Mouse (Mus musculus): ENCODE data around the gene Tent4b. TPM values are rescaled to one million over a fixed set of nuclear protein-coding genes. Genes with fewer than 3 reads are reported as not detected.
A peak's percentile ranks its signal among the peaks of the same experiment; 100 is the strongest.

The Tent4b gene
- polyA plus RNA-seq, 1 experiment from 2014 or later, result 11.0 TPM

- no peaks in the 10 kb centered on the region for H3K27me3 ChIP-seq
- H3K4me1 ChIP-seq (replicated peaks), result peaks cover 5% of the 10 kb centered on the region; the same call in 1 of the 2 replicates
- no peak overlapping the region for H3K4me3 ChIP-seq
- no peaks in the 10 kb centered on the region for H3K36me3 ChIP-seq
- H3K9ac ChIP-seq, result no peak overlapping the region
- H3K27ac ChIP-seq (replicated peaks), result no peak overlapping the region
- ATAC-seq (ENCODE audit: low FRiP score, low read depth), result no peak
- 66% methylated on average over 2 of the region's 2 CpGs for WGBS
- H3K9me3 ChIP-seq, result no peaks in the 10 kb centered on the region
- H3K4me2 ChIP-seq, result no peak overlapping the region
Measured at GRCm38 (mm10) chr8:88236666-88237065, 37.7 kb downstream of the Tent4b start.

DNA sequence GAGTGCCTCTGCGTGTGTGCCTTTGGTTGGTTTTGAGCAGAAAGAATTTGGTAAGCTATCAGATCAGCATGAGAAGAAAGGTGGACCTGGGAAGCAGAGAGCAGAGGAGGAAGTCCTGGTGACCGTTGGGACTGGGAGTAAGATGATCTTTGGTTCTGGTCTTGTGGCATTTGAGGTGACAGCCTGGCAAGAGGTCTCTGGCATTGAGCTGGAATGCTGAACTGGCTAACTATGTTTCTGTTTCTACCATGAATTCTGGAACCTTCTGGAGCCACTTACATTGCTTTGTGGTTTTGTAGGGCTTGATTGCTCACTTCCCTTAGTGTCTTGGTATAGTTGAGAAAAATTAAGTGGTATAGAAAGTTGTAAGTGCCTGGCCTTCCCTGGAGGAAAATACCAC is 38.6 kb downstream of the Tent4b start:
- Histone ChIP-seq H3K9ac (no peak overlapping the region), H3K4me3 (no peak overlapping the region), H3K27me3 (no peaks in the 10 kb centered on the region), H3K27ac (replicated peaks) (no peak overlapping the region), H3K4me1 (replicated peaks) (peaks cover 5% of the 10 kb centered on the region; the same call in 1 of the 2 replicates), H3K9me3 (no peaks in the 10 kb centered on the region), H3K4me2 (no peak overlapping the region), H3K36me3 (no peaks in the 10 kb centered on the region)
- 88% methylated on average over 2 of the region's 2 CpGs for WGBS
- no peak for ATAC-seq (ENCODE audit: low FRiP score, low read depth)

DNA sequence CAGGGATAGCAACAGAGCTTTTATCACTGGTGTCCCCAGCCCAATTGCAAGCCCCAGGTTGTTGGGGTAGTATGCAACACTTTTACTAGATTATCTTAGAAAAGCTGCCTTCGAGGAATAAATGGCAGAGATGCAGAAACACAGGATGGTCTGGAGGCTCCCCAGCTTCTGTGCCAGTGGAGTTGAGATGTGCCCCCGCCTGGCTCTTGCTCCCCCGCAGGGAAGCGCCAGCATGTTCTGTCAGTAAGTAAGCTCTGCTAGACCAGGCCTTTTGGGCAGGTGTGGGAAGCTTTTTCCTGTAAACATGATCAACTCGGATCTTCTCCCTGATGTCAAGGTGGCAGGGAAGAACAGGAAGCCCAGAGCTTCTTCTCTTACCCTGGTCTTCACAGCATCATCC is 40.3 kb downstream of the Tent4b start:
- H3K27ac ChIP-seq (replicated peaks), result no peak overlapping the region
- no peak overlapping the region for H3K9ac ChIP-seq
- 0 out of 2 replicates have a peak, but pooled peaks cover 2% of the 10 kb centered on the region for H3K36me3 ChIP-seq
- peaks cover 5% of the 10 kb centered on the region; the same call in 1 of the 2 replicates for H3K4me1 ChIP-seq (replicated peaks)
- no peaks in the 10 kb centered on the region for H3K27me3 ChIP-seq
- no peaks in the 10 kb centered on the region for H3K9me3 ChIP-seq
- H3K4me3 ChIP-seq, result no peak overlapping the region
- ATAC-seq (ENCODE audit: low FRiP score, low read depth), result no peak
- no peak overlapping the region for H3K4me2 ChIP-seq
- WGBS, result 86% methylated on average over 5 of the region's 5 CpGs

DNA sequence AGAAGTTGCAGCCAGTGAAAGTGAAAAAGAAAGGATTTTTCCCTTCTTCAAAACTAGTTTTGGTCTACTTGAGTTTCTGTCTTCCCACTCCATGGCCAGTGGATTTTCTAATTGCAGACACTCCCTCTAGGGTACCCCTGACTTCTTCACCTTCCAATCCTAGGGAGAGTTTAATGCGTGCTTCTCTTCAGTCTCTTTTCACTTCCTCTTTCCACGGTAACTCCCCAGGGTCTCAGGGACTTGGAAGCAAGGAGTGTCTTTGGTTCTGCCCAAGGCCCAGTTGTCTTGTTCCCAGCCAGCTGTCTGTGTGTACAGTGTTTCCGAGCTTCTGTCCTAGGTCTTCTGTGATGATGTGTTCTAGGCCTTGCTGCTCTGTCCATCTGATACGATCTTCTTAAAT is 42.9 kb downstream of the Tent4b start:
- peaks cover 12% of the 10 kb centered on the region; the same call in 1 of the 2 replicates for H3K36me3 ChIP-seq
- H3K4me1 ChIP-seq (replicated peaks), result peaks cover 5% of the 10 kb centered on the region; the same call in 1 of the 2 replicates
- no peaks in the 10 kb centered on the region for H3K27me3 ChIP-seq
- no peak overlapping the region for H3K9ac ChIP-seq
- H3K4me2 ChIP-seq, result no peak overlapping the region
- H3K4me3 ChIP-seq, result no peak overlapping the region
- ATAC-seq (ENCODE audit: low FRiP score, low read depth), result no peak
- no peaks in the 10 kb centered on the region for H3K9me3 ChIP-seq
- no peak overlapping the region for H3K27ac ChIP-seq (replicated peaks)
- 75% methylated on average over 4 of the region's 4 CpGs for WGBS

DNA sequence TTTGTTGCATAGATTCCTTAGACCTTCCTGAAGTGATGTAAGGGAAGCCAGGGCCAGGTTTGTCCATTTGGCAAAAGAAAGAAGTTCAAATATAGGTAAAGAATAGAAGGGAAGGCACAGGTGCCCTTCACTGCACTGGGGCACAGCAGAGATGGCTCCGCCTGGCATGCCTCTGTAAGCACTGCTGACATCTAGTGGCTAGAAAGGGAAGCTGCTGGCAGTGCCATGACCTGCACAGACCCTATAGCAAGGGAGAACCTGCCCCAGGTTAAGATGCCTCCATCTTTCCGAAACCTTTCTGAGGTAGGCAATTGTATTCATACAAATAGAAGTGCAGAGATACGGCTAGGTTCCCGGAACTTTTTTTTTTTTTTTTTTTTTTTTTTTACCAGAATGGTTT is 45.3 kb downstream of the Tent4b start:
- 76% methylated on average over 4 of the region's 4 CpGs for WGBS
- peak; percentile 69; the same call in 1 of the 2 replicates for ATAC-seq (ENCODE audit: low FRiP score, low read depth)

GRCm38 (mm10) chr8:88252791-88253190 is 53.8 kb downstream of the Tent4b start:
- ATAC-seq (ENCODE audit: low FRiP score, low read depth), result no peak
- Histone ChIP-seq H3K27ac (replicated peaks) (no peak overlapping the region), H3K4me2 (no peak overlapping the region), H3K4me3 (no peak overlapping the region), H3K27me3 (no peaks in the 10 kb centered on the region), H3K9ac (no peak overlapping the region), H3K36me3 (peaks cover 44% of the 10 kb centered on the region), H3K4me1 (replicated peaks) (no peaks in the 10 kb centered on the region), H3K9me3 (no peaks in the 10 kb centered on the region)
- WGBS, result 83% methylated on average over 3 of the region's 3 CpGs

More for the DNA sequence above, 45.3 kb downstream of the Tent4b start:
- Histone ChIP-seq H3K27ac (replicated peaks) (no peak overlapping the region), H3K4me1 (replicated peaks) (no peaks in the 10 kb centered on the region), H3K36me3 (peaks cover 24% of the 10 kb centered on the region; the same call in 1 of the 2 replicates), H3K4me2 (no peak overlapping the region), H3K9ac (no peak overlapping the region), H3K4me3 (no peak overlapping the region), H3K27me3 (no peaks in the 10 kb centered on the region), H3K9me3 (no peaks in the 10 kb centered on the region)

DNA sequence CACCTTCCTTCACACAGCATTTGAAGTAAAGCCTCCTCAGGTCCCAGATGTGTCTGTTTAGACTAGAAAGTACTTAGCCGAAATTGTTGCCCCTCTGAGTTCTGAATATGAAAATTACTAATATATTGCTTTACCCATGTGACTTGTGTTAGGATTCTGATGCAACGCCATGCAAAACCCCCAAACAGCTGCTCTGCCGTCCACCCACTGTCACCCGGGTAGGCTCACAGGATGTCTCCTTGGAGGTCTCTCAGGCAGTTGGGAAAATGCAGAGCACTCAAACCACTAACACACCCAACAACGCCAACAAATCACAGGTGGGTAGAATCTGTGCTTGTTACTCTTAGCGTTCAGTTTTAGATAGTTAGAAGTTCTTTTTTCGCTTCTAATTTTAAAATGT is 55.9 kb downstream of the Tent4b start:
- no peak for ATAC-seq (ENCODE audit: low FRiP score, low read depth)
- WGBS, result 87% methylated on average over 7 of the region's 7 CpGs
- H3K36me3 ChIP-seq, result peaks cover 38% of the 10 kb centered on the region

DNA sequence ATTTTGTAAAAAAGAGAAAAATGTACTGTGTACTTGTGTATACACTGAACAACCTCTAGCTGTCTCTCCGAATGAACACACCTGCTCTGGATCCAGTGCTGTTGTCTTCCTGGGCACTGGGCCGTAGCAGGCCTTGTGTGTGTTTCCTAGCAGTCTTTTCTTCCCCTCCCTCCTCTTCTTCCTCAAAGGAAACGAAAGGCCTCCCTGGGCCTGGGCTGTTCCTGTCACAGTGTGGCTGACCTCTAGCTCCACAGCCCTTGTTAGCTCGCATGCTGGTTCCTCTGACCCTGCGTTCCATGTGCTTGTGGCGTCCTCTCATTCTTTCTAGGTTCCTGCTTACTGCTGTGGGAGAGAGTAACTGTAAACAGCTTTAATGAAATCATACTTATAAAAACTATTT is 59.0 kb downstream of the Tent4b start:
- H3K36me3 ChIP-seq, result peaks cover 18% of the 10 kb centered on the region; the same call in 1 of the 2 replicates
- no peak for ATAC-seq (ENCODE audit: low FRiP score, low read depth)
- H3K9me3 ChIP-seq, result no peaks in the 10 kb centered on the region
- no peaks in the 10 kb centered on the region for H3K4me1 ChIP-seq (replicated peaks)
- 49% methylated on average over 6 of the region's 6 CpGs for WGBS
- no peak overlapping the region for H3K4me2 ChIP-seq
- no peak overlapping the region for H3K9ac ChIP-seq
- H3K27ac ChIP-seq (replicated peaks), result no peak overlapping the region
- H3K4me3 ChIP-seq, result no peak overlapping the region
- H3K27me3 ChIP-seq, result no peaks in the 10 kb centered on the region

More for the DNA sequence above, 55.9 kb downstream of the Tent4b start:
- Histone ChIP-seq H3K27ac (replicated peaks) (no peak overlapping the region), H3K9me3 (no peaks in the 10 kb centered on the region), H3K4me2 (no peak overlapping the region), H3K4me3 (no peak overlapping the region), H3K4me1 (replicated peaks) (no peaks in the 10 kb centered on the region), H3K9ac (no peak overlapping the region), H3K27me3 (no peaks in the 10 kb centered on the region)

DNA sequence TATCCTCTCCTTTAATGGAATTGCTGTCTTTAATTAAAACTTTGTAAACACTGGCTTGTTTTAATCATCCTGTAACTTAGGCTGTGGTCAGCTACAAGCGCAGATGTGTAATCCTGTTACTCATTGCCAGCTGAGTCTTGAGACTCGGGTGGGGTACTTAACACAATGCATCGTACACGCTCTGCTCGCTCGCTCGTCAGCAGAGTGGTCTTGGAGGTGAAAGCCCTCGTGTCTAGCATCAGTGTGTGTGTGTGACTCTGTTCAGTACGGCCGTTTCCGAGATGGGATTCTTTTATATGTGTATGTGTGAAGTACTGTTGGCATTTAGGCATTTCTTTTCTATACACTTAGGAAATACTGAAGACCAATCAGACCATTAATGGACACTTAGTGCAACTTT is 59.5 kb downstream of the Tent4b start:
- H3K9ac ChIP-seq, result no peak overlapping the region
- H3K27me3 ChIP-seq, result no peaks in the 10 kb centered on the region
- WGBS, result 66% methylated on average over 11 of the region's 11 CpGs
- H3K4me2 ChIP-seq, result no peak overlapping the region
- H3K4me3 ChIP-seq, result no peak overlapping the region
- peaks cover 18% of the 10 kb centered on the region; the same call in 1 of the 2 replicates for H3K36me3 ChIP-seq
- no peaks in the 10 kb centered on the region for H3K9me3 ChIP-seq
- H3K27ac ChIP-seq (replicated peaks), result no peak overlapping the region
- ATAC-seq (ENCODE audit: low FRiP score, low read depth), result no peak
- H3K4me1 ChIP-seq (replicated peaks), result no peaks in the 10 kb centered on the region

DNA sequence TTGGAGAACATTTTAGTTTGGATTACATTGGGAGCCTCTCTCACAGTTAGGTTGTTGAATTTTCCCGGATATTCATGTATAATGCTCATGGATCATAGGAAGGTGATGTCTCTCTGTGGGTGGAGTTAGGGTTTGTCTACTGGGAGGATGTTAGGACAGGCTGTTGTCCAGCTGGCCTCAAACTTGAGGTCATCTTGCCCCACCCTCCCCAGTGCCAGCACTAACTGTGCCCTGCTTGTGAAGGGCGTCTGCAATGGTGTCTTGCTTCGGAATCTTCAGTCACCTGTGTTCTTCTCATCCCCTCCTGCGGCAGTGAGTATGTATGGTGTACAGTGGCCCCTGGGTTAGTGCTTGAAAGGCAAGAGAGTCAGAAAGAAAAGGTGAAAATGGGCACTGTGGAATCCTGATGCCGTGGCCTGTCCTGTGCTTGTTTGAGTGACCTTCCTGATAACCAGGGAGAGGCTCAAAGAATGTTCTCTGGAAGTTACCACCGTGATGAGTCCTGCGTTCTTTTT is 61.5 kb downstream of the Tent4b start:
- no peaks in the 10 kb centered on the region for H3K27me3 ChIP-seq
- WGBS, result 93% methylated on average over 7 of the region's 7 CpGs
- no peak overlapping the region for H3K9ac ChIP-seq
- no peak overlapping the region for H3K4me2 ChIP-seq
- no peak overlapping the region for H3K4me3 ChIP-seq
- no peaks in the 10 kb centered on the region for H3K4me1 ChIP-seq (replicated peaks)
- ATAC-seq (ENCODE audit: low FRiP score, low read depth), result no peak
- no peak overlapping the region for H3K27ac ChIP-seq (replicated peaks)
- H3K9me3 ChIP-seq, result no peaks in the 10 kb centered on the region
- 0 out of 2 replicates have a peak, but pooled peaks cover 5% of the 10 kb centered on the region for H3K36me3 ChIP-seq

DNA sequence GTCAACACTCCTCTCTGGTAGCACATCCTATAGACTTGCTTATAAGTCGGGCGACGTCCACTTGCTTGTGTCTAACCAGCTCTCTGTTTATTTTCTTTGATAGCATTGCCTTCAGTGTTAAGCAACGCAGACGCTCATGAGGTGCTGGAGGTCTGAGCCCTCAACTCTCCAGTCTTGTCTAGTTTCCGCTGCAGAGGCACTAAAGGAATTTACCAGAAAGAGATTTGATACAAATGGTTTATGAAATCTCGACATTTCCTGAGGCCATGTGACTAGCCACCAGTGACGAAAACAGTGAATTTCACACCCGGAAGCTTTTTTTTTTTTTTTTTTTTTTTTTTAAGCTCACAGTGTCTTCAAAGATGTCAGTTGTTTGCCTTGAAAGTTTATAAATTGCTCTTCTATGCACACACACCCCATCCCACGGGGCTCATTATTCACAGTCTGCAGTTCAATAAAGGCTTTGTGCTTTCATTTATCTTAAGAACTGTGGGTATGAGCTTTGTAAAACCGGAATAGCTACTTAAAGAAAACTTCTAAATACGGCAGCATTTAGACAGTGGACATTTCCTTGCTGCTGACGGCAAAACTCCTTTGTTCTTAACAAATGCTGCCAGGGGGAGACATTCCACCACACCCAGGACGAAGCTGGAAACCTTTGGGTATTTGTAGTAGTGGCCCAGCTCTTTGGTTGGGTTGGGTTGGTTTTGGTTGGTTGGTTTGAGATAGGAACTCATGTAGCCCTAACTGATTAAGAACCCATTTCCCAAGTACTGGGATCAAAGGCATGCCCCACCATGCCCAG is 64.0 kb downstream of the Tent4b start:
- Histone ChIP-seq H3K36me3 (no peaks in the 10 kb centered on the region), H3K9me3 (no peaks in the 10 kb centered on the region), H3K4me3 (no peak overlapping the region), H3K27ac (replicated peaks) (no peak overlapping the region), H3K9ac (no peak overlapping the region), H3K4me2 (no peak overlapping the region), H3K27me3 (no peaks in the 10 kb centered on the region), H3K4me1 (replicated peaks) (no peaks in the 10 kb centered on the region)
- WGBS, result 41% methylated on average over 14 of the region's 14 CpGs
- ATAC-seq (ENCODE audit: low FRiP score, low read depth), result no peak

DNA sequence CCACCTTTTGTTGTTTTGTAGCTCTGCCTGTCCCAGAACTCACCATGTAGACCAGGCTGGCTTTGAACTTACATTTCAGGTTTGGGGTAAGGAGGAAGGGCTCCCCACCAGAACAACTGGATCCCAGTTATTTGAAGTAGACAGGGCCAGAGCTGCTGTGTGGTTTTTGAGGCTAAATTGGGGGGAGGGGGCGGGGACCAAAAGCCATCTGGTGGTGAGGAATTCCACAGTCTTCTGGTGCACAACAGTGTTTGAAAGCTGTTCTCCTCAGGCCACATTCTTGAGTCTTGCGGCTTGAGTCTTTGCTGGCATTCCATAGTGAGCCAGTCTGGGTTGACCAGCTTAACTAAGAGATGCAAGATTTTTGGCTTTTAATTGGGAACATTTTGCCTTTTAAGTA is 66.5 kb downstream of the Tent4b start:
- ATAC-seq (ENCODE audit: low FRiP score, low read depth), result no peak
- no peak overlapping the region for H3K9ac ChIP-seq
- WGBS, result 25% methylated on average over 2 of the region's 2 CpGs
- no peaks in the 10 kb centered on the region for H3K9me3 ChIP-seq
- no peaks in the 10 kb centered on the region for H3K4me1 ChIP-seq (replicated peaks)
- H3K4me2 ChIP-seq, result no peak overlapping the region
- H3K36me3 ChIP-seq, result no peaks in the 10 kb centered on the region
- no peak overlapping the region for H3K4me3 ChIP-seq
- no peaks in the 10 kb centered on the region for H3K27me3 ChIP-seq
- no peak overlapping the region for H3K27ac ChIP-seq (replicated peaks)

All from hindbrain, embryonic 15.5 days (tissue).